Mouse (Mus musculus): Measurements from ENCODE around the gene Btbd35f5. TPM values are rescaled to one million over a fixed set of nuclear protein-coding genes. Genes with fewer than 3 reads are reported as not detected.
"Not testable (repeated sequence)": the region's sequence is repeated elsewhere in the genome, so short reads cannot be mapped to it uniquely, and the experiment has no call there.

Gene Btbd35f5
- not detected in 2 replicates for polyA plus RNA-seq (2015; fragmentation: Nextera tagmentation; extraction: Ambion mirVana)

GRCm38 (mm10) chrX:32973597-32973996, at the start of gene Btbd35f5:
Gene Btbd35f5, plus strand, starts transcription at chrX:32973897.
- not testable (repeated sequence) for H3K4me3 ChIP-seq (ENCODE audit: low read depth, low read length); H3K27ac ChIP-seq (ENCODE audit: low read depth, low read length); H3K9me3 ChIP-seq (ENCODE audit: control insufficient read depth); H3K4me2 ChIP-seq (replicated peaks; ENCODE audit: low read depth); H3K9ac ChIP-seq (ENCODE audit: low read depth, low read length); ATAC-seq; H3K36me3 ChIP-seq (ENCODE audit: control insufficient read depth, insufficient read depth); H3K27me3 ChIP-seq (replicated peaks; ENCODE audit: control insufficient read depth, insufficient read depth, low read length); H3K4me1 ChIP-seq (replicated peaks; ENCODE audit: control insufficient read depth, insufficient read depth, low read length)
- WGBS: no CpG with 5 or more reads among the region's 3 CpGs

- H3K4me3 ChIP-seq (ENCODE audit: low read depth, low read length); H3K27ac ChIP-seq (ENCODE audit: low read depth, low read length); H3K4me2 ChIP-seq (replicated peaks; ENCODE audit: low read depth); H3K4me1 ChIP-seq (replicated peaks; ENCODE audit: control insufficient read depth, insufficient read depth, low read length); H3K27me3 ChIP-seq (replicated peaks; ENCODE audit: control insufficient read depth, insufficient read depth, low read length); H3K9ac ChIP-seq (ENCODE audit: low read depth, low read length); H3K9me3 ChIP-seq (ENCODE audit: control insufficient read depth); ATAC-seq; H3K36me3 ChIP-seq (ENCODE audit: control insufficient read depth, insufficient read depth): not testable (repeated sequence)
- WGBS: no CpG with 5 or more reads among the region's 1 CpGs
These were observed 32.2 kb upstream of the Btbd35f5 start, which contains the start of gene Gm21789 for GRCm38 (mm10) chrX:32941468-32941867. Gene Gm21789, plus strand, starts transcription at chrX:32941768.

Other genes starting within 250 kb of the Btbd35f5 start
- gene Btbd35f21, start 247.8 kb upstream of the Btbd35f5 start, polyA plus RNA-seq (2015; fragmentation: Nextera tagmentation; extraction: Ambion mirVana): not detected in 2 replicates
- gene Btbd35f30, start 79.3 kb upstream of the Btbd35f5 start, polyA plus RNA-seq (2015; fragmentation: Nextera tagmentation; extraction: Ambion mirVana): not detected in 2 replicates
- gene Gm21789, start 32.1 kb upstream of the Btbd35f5 start, polyA plus RNA-seq (2015; fragmentation: Nextera tagmentation; extraction: Ambion mirVana): not detected in 2 replicates

All from intestine, postnatal 0 days (tissue).